Comparison of ENCODE assay signal across 28 mouse cellular contexts in genomic region chr4:129610472-129610871, GRCm38 (mm10). TPM values are rescaled to one million over a fixed set of nuclear protein-coding genes. Genes with fewer than 3 reads are reported as not detected.
A peak's percentile ranks its signal among the peaks of the same experiment; 100 is the strongest.
DNase-seq lines count a peak whose midpoint lies in the region; ATAC-seq and TF ChIP-seq lines count a peak whose summit lies in the region.
"Had no signal": no experiment of that assay in that cellular context is flagged by ENCODE, and none has a peak within 500 bp of the region (broad histone marks: within the 10 kb centered on the region; RNA-seq: fewer than 3 reads in every experiment).

No protein-coding gene starts in this region.

- H3K27ac ChIP-seq in hindbrain, embryonic 14.5 days: no peak overlapping the region
- no peak overlapping the region for H3K27ac ChIP-seq in hindbrain, embryonic 12.5 days
- no peak overlapping the region for H3K27ac ChIP-seq in midbrain, postnatal 0 days (ENCODE audit: low read depth, low read length)
- no peak overlapping the region for H3K27ac ChIP-seq in midbrain, embryonic 15.5 days
- H3K27ac ChIP-seq: forebrain, embryonic 10.5 days; forebrain, embryonic 15.5 days; hindbrain, embryonic 10.5 days; layer of hippocampus, adult 2 months; left cerebral cortex, adult 2 months; macrophage had no signal

- TF ChIP-seq CTCF in midbrain, postnatal 0 days (IDR thresholded peaks at IDR 0.05): no peak
- TF ChIP-seq CTCF in E14TG2a.4 (conservative IDR thresholded peaks at IDR 0.05; ENCODE audit: low read length): no peak

- H3K36me3 ChIP-seq in hindbrain, embryonic 14.5 days (replicated peaks; ENCODE audit: control insufficient read depth, insufficient read depth): peaks cover 35% of the 10 kb centered on the region
- peaks cover 33% of the 10 kb centered on the region for H3K36me3 ChIP-seq in hindbrain, embryonic 12.5 days
- H3K36me3 ChIP-seq in midbrain, postnatal 0 days (ENCODE audit: insufficient read depth, low read length): peaks cover 11% of the 10 kb centered on the region
- H3K36me3 ChIP-seq in midbrain, embryonic 15.5 days (replicated peaks): peaks cover 10% of the 10 kb centered on the region
- H3K36me3 ChIP-seq in E14TG2a.4 (ENCODE audit: insufficient read depth, low read length) (peaks cover 39% of the 10 kb centered on the region), myocyte (ENCODE audit: control insufficient read depth, insufficient read depth) (peaks cover 5% of the 10 kb centered on the region)

- H3K79me2 ChIP-seq in myocyte (ENCODE audit: control insufficient read depth, insufficient read depth): no peaks in the 10 kb centered on the region

- H3K4me1 ChIP-seq in hindbrain, embryonic 14.5 days (replicated peaks; ENCODE audit: control insufficient read depth, insufficient read depth, low read length): peaks cover 3% of the 10 kb centered on the region; the same call in 1 of the 2 replicates
- no peaks in the 10 kb centered on the region; the same call in none of the 2 replicates for H3K4me1 ChIP-seq in hindbrain, embryonic 12.5 days
- no peaks in the 10 kb centered on the region for H3K4me1 ChIP-seq in midbrain, postnatal 0 days (ENCODE audit: insufficient read depth, low read length)
- H3K4me1 ChIP-seq in midbrain, embryonic 15.5 days: peaks cover 6% of the 10 kb centered on the region; the same call in 1 of the 2 replicates
- peaks cover 69% of the 10 kb centered on the region for H3K4me1 ChIP-seq in E14TG2a.4 (replicated peaks; ENCODE audit: low read depth, low read length)
- H3K4me1 ChIP-seq: hindbrain, embryonic 10.5 days had no signal

- H3ac ChIP-seq in myocyte (ENCODE audit: control insufficient read depth, insufficient read length): no peak overlapping the region

- WGBS in hindbrain, embryonic 14.5 days: 71% methylated on average over 4 of the region's 4 CpGs
- WGBS in hindbrain, embryonic 12.5 days: 72% methylated on average over 4 of the region's 4 CpGs
- WGBS in midbrain, postnatal 0 days: 76% methylated on average over 4 of the region's 4 CpGs
- 73% methylated on average over 4 of the region's 4 CpGs for WGBS in midbrain, embryonic 15.5 days

- no peak for TF ChIP-seq POLR2A in myocyte (IDR thresholded peaks at IDR 0.05; ENCODE audit: insufficient read length, low read depth)

- H3K4me3 ChIP-seq in hindbrain, embryonic 14.5 days (replicated peaks; ENCODE audit: low read length): no peak overlapping the region
- no peak overlapping the region for H3K4me3 ChIP-seq in hindbrain, embryonic 12.5 days
- H3K4me3 ChIP-seq in midbrain, postnatal 0 days (ENCODE audit: low read depth, low read length): no peak overlapping the region
- H3K4me3 ChIP-seq in midbrain, embryonic 15.5 days: no peak overlapping the region
- H3K4me3 ChIP-seq in E14TG2a.4 (replicated peaks; ENCODE audit: low read length) (peak overlapping the region; percentile 49), myocyte (no peak overlapping the region)
- H3K4me3 ChIP-seq: forebrain, embryonic 10.5 days; forebrain, embryonic 15.5 days; hindbrain, embryonic 10.5 days; layer of hippocampus, adult 2 months; left cerebral cortex, adult 2 months; liver, embryonic 12.5 days had no signal

- no peaks in the 10 kb centered on the region for H3K9me3 ChIP-seq in hindbrain, embryonic 14.5 days (ENCODE audit: control insufficient read depth, low read length)
- no peaks in the 10 kb centered on the region for H3K9me3 ChIP-seq in hindbrain, embryonic 12.5 days (replicated peaks)
- H3K9me3 ChIP-seq in midbrain, postnatal 0 days (ENCODE audit: low read length): no peaks in the 10 kb centered on the region
- H3K9me3 ChIP-seq in midbrain, embryonic 15.5 days: no peaks in the 10 kb centered on the region
- H3K9me3 ChIP-seq in E14TG2a.4 (ENCODE audit: low read length): no peaks in the 10 kb centered on the region
- H3K9me3 ChIP-seq: forebrain, embryonic 10.5 days; forebrain, embryonic 15.5 days; G1E; hindbrain, embryonic 10.5 days; liver, embryonic 12.5 days had no signal

- no peak for DNase-seq in hindbrain, embryonic 14.5 days (ENCODE audit: low spot score)
- DNase-seq in midbrain, postnatal 0 days (ENCODE audit: low spot score): no peak
- DNase-seq: adrenal gland, adult 8-10 months; B cell, adult 2 months; cerebellum, adult 2 months; cerebellum, postnatal 25 days; gastrocnemius, postnatal 25 days; heart, postnatal 10 days; kidney, adult 11 months; kidney, postnatal 36 days; liver, postnatal 0 days; lung, postnatal 10 days; right cerebral cortex, adult 18-20 months; spleen, adult 18-20 months had no signal

- ATAC-seq in hindbrain, embryonic 14.5 days (ENCODE audit: low FRiP score): peak; percentile 28; the same call in 1 of the 2 replicates
- no peak for ATAC-seq in hindbrain, embryonic 12.5 days (ENCODE audit: low FRiP score)
- ATAC-seq in midbrain, postnatal 0 days (ENCODE audit: low FRiP score): peak; percentile 20; the same call in 1 of the 2 replicates
- no peak for ATAC-seq in midbrain, embryonic 15.5 days (replicated peaks)
- ATAC-seq: forebrain, embryonic 15.5 days; liver, embryonic 12.5 days; liver, postnatal 0 days had no signal

- no peak overlapping the region for H3K9ac ChIP-seq in hindbrain, embryonic 14.5 days
- no peak overlapping the region for H3K9ac ChIP-seq in hindbrain, embryonic 12.5 days
- no peak overlapping the region for H3K9ac ChIP-seq in midbrain, postnatal 0 days (replicated peaks; ENCODE audit: low read length, poor library complexity, severe bottlenecking)
- H3K9ac ChIP-seq in midbrain, embryonic 15.5 days: no peak overlapping the region
- H3K9ac ChIP-seq: forebrain, embryonic 15.5 days; liver, embryonic 12.5 days; liver, postnatal 0 days had no signal

- no peak overlapping the region for H3K4me2 ChIP-seq in hindbrain, embryonic 14.5 days (replicated peaks)
- H3K4me2 ChIP-seq in hindbrain, embryonic 12.5 days (replicated peaks): no peak overlapping the region
- H3K4me2 ChIP-seq in midbrain, postnatal 0 days (ENCODE audit: low read depth, low read length, poor library complexity, severe bottlenecking): no peak overlapping the region
- H3K4me2 ChIP-seq in midbrain, embryonic 15.5 days: no peak overlapping the region
- no peak overlapping the region for H3K4me2 ChIP-seq in myocyte (ENCODE audit: low read depth)
- H3K4me2 ChIP-seq: forebrain, embryonic 15.5 days; heart, embryonic 11.5 days; liver, embryonic 12.5 days had no signal

- H3K27me3 ChIP-seq in hindbrain, embryonic 14.5 days (ENCODE audit: control insufficient read depth, insufficient read depth, low read length): no peaks in the 10 kb centered on the region
- H3K27me3 ChIP-seq in hindbrain, embryonic 12.5 days: no peaks in the 10 kb centered on the region
- H3K27me3 ChIP-seq in midbrain, postnatal 0 days (ENCODE audit: insufficient read depth, low read length): no peaks in the 10 kb centered on the region
- no peaks in the 10 kb centered on the region for H3K27me3 ChIP-seq in midbrain, embryonic 15.5 days (replicated peaks)
- H3K27me3 ChIP-seq in E14TG2a.4 (ENCODE audit: insufficient read depth, low read length) (no peaks in the 10 kb centered on the region), myocyte (ENCODE audit: control insufficient read depth, insufficient read depth, insufficient read length) (no peaks in the 10 kb centered on the region)
- H3K27me3 ChIP-seq: forebrain, embryonic 15.5 days; liver, embryonic 12.5 days had no signal

TF ChIP-seq in myocyte, 11 proteins besides CTCF, POLR2A, EP300 and RAD21 (continues in another document):
- TF ChIP-seq MAX (IDR thresholded peaks at IDR 0.05; ENCODE audit: low read depth) (no peak), E2F4 (IDR thresholded peaks at IDR 0.05; ENCODE audit: insufficient read depth) (no peak)

RNA-seq across cellular contexts. Expression of gene Dcdc2b, which starts 3.6 kb away (rescaled TPM):
- polyA plus RNA-seq in hindbrain, embryonic 14.5 days (2014; fragmentation: Nextera tagmentation; extraction: Ambion mirVana): 2.7 and 5.4 TPM in 2 replicates
- 2.4 and 3.1 TPM in 2 replicates for polyA plus RNA-seq in hindbrain, embryonic 12.5 days (2016; fragmentation: Nextera tagmentation; extraction: Ambion mirVana)
- 0.82 and 3.9 TPM in 2 replicates for total RNA-seq in midbrain, postnatal 0 days (2014; rRNA removed)
- polyA plus RNA-seq in midbrain, postnatal 0 days (2015; fragmentation: Nextera tagmentation; extraction: Ambion mirVana): 2.7 and 4.4 TPM in 2 replicates
- polyA plus RNA-seq in midbrain, embryonic 15.5 days (2015; fragmentation: Nextera tagmentation; extraction: Ambion mirVana): 4.2 and 4.6 TPM in 2 replicates
- polyA plus RNA-seq in myocyte (2012; fragmentation: generic; extraction: Trizol): 0.36 TPM
- total RNA-seq: monocyte, adult 5-6 weeks had no signal

RNA-seq across cellular contexts. Expression of gene Iqcc, which starts 8.4 kb away (rescaled TPM):
- polyA plus RNA-seq in hindbrain, embryonic 14.5 days (2014; fragmentation: Nextera tagmentation; extraction: Ambion mirVana): 28.5 and 31.3 TPM in 2 replicates
- polyA plus RNA-seq in hindbrain, embryonic 12.5 days (2016; fragmentation: Nextera tagmentation; extraction: Ambion mirVana): 30.0 and 31.8 TPM in 2 replicates
- 7.9 and 33.0 TPM in 2 replicates for total RNA-seq in midbrain, postnatal 0 days (2014; rRNA removed)
- 17.2 and 20.2 TPM in 2 replicates for polyA plus RNA-seq in midbrain, postnatal 0 days (2015; fragmentation: Nextera tagmentation; extraction: Ambion mirVana)
- polyA plus RNA-seq in midbrain, embryonic 15.5 days (2015; fragmentation: Nextera tagmentation; extraction: Ambion mirVana): 27.0 and 33.0 TPM in 2 replicates
- polyA plus RNA-seq in myocyte (2012; fragmentation: generic; extraction: Trizol): 20.1 TPM

RNA-seq across cellular contexts. Expression of gene Tmem234, which starts 10.0 kb away (rescaled TPM):
- 166 and 188 TPM in 2 replicates for polyA plus RNA-seq in hindbrain, embryonic 14.5 days (2014; fragmentation: Nextera tagmentation; extraction: Ambion mirVana)
- polyA plus RNA-seq in hindbrain, embryonic 12.5 days (2016; fragmentation: Nextera tagmentation; extraction: Ambion mirVana): 164 and 174 TPM in 2 replicates
- total RNA-seq in midbrain, postnatal 0 days (2014; rRNA removed): 146 and 189 TPM in 2 replicates
- polyA plus RNA-seq in midbrain, postnatal 0 days (2015; fragmentation: Nextera tagmentation; extraction: Ambion mirVana): 210 and 232 TPM in 2 replicates
- 198 and 199 TPM in 2 replicates for polyA plus RNA-seq in midbrain, embryonic 15.5 days (2015; fragmentation: Nextera tagmentation; extraction: Ambion mirVana)
- polyA plus RNA-seq in myocyte (2012; fragmentation: generic; extraction: Trizol): 220 TPM

RNA-seq across cellular contexts. Expression of gene Eif3i, which starts 10.0 kb away (rescaled TPM):
- 226 and 227 TPM in 2 replicates for polyA plus RNA-seq in hindbrain, embryonic 14.5 days (2014; fragmentation: Nextera tagmentation; extraction: Ambion mirVana)
- 187 and 204 TPM in 2 replicates for polyA plus RNA-seq in hindbrain, embryonic 12.5 days (2016; fragmentation: Nextera tagmentation; extraction: Ambion mirVana)
- 282 and 300 TPM in 2 replicates for total RNA-seq in midbrain, postnatal 0 days (2014; rRNA removed)
- polyA plus RNA-seq in midbrain, postnatal 0 days (2015; fragmentation: Nextera tagmentation; extraction: Ambion mirVana): 213 and 222 TPM in 2 replicates
- polyA plus RNA-seq in midbrain, embryonic 15.5 days (2015; fragmentation: Nextera tagmentation; extraction: Ambion mirVana): 195 and 208 TPM in 2 replicates
- 358 TPM for polyA plus RNA-seq in myocyte (2012; fragmentation: generic; extraction: Trizol)

RNA-seq across cellular contexts. Expression of gene Ccdc28b, which starts 13.3 kb away (rescaled TPM):
- polyA plus RNA-seq in hindbrain, embryonic 14.5 days (2014; fragmentation: Nextera tagmentation; extraction: Ambion mirVana): 127 and 128 TPM in 2 replicates
- polyA plus RNA-seq in hindbrain, embryonic 12.5 days (2016; fragmentation: Nextera tagmentation; extraction: Ambion mirVana): 85.9 and 91.5 TPM in 2 replicates
- total RNA-seq in midbrain, postnatal 0 days (2014; rRNA removed): 78.8 and 96.0 TPM in 2 replicates
- 174 and 182 TPM in 2 replicates for polyA plus RNA-seq in midbrain, postnatal 0 days (2015; fragmentation: Nextera tagmentation; extraction: Ambion mirVana)
- polyA plus RNA-seq in midbrain, embryonic 15.5 days (2015; fragmentation: Nextera tagmentation; extraction: Ambion mirVana): 166 and 173 TPM in 2 replicates
- 14.8 TPM for polyA plus RNA-seq in myocyte (2012; fragmentation: generic; extraction: Trizol)

Comparison
In these comparisons a context has a peak if more than half of its experiments do, and no peak if none do; other contexts are left out.
1. ATAC-seq: peak in hindbrain, embryonic 14.5 days (single experiment) and midbrain, postnatal 0 days (single experiment); none in hindbrain, embryonic 12.5 days (single experiment) and midbrain, embryonic 15.5 days (single experiment).